Mouse (Mus musculus): ENCODE data around the gene Mfsd4b3.

DNA sequence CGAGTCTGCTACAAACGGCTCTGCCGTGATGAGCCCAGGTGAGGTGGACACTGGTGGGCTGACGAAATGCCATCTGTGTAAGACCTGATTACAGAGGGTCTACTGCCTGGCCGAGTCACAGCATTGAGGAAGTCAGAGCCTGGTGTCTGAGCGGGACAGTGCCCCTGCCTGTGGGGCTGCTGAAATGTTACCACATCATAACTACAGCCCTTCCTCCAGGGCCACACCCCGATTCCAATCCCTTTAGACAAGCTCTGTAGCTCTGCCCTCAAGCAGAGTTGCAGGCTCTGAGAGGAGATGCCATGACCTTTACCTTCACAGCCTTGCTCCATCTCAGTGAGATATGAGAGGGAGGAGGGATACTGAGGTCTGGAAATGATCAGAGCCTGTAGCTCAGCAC is 23.4 kb downstream of the Mfsd4b3 start:
- no peak for TF ChIP-seq CTCF (IDR thresholded peaks at IDR 0.05; ENCODE audit: borderline replicate concordance, insufficient read depth, low read depth, low read length)
- no peak for TF ChIP-seq POLR2A (IDR thresholded peaks at IDR 0.05; ENCODE audit: borderline replicate concordance, insufficient read depth, low read length)

All from cerebellum, adult 2 months (tissue).